In genomic region chr17:64573981-64574380, GRCm38 (mm10) we compare ENCODE assay signal across 18 mouse cellular contexts. TPM values are rescaled to one million over a fixed set of nuclear protein-coding genes. Genes with fewer than 3 reads are reported as not detected.
DNase-seq lines count a peak whose midpoint lies in the region; ATAC-seq and TF ChIP-seq lines count a peak whose summit lies in the region.
"Had no signal": no experiment of that assay in that cellular context is flagged by ENCODE, and none has a peak within 500 bp of the region (broad histone marks: within the 10 kb centered on the region; RNA-seq: fewer than 3 reads in every experiment).

No protein-coding gene starts in this region.

- no peak for TF ChIP-seq CTCF in layer of hippocampus, adult 2 months (conservative IDR thresholded peaks at IDR 0.05)
- TF ChIP-seq CTCF in testis, adult 2 months (IDR thresholded peaks at IDR 0.05; ENCODE audit: control insufficient read depth, insufficient read depth, insufficient replicate concordance, low read depth, low read length): no peak

- no peaks in the 10 kb centered on the region for H3K27me3 ChIP-seq in testis, adult 2 months (ENCODE audit: control insufficient read depth, insufficient read depth, low read length)
- H3K27me3 ChIP-seq: embryonic facial prominence, embryonic 12.5 days; forebrain, embryonic 13.5 days had no signal

- TF ChIP-seq POLR2A in testis, adult 2 months (IDR thresholded peaks at IDR 0.05; ENCODE audit: control insufficient read depth, low read depth, low read length): no peak

- ATAC-seq in frontal cortex, adult (ENCODE audit: low TSS enrichment): peak; percentile 84
- ATAC-seq: forebrain, embryonic 13.5 days; forebrain, embryonic 16.5 days had no signal

- peak overlapping the region; percentile 20; the same call in 1 of the 2 replicates for H3K27ac ChIP-seq in layer of hippocampus, adult 2 months
- peak overlapping the region; percentile 74; the same call in 1 of the 2 replicates for H3K27ac ChIP-seq in testis, adult 2 months (ENCODE audit: control insufficient read depth, insufficient read depth, low read depth, low read length)
- H3K27ac ChIP-seq: embryonic facial prominence, embryonic 10.5 days; embryonic facial prominence, embryonic 12.5 days; forebrain, embryonic 13.5 days had no signal

- intact Hi-C loops in gastrocnemius, postnatal 14 days (cut with DNase I; ENCODE audit: low total_unique reads): no loop called here

- DNase-seq in frontal cortex, postnatal 25 days (ENCODE audit: low spot score in 2 of 2): no peak
- peak in 1 of 2 experiments; percentile 23 for DNase-seq in layer of hippocampus, adult 2 months (ENCODE audit: low spot score in 2 of 2)
- no peak for DNase-seq in layer of hippocampus, postnatal 10 days (ENCODE audit: low spot score in 2 of 2)
- DNase-seq in testis, postnatal 10 days (ENCODE audit: low spot score): no peak
- DNase-seq in gastrocnemius, postnatal 14 days: no peak
- DNase-seq: adrenal gland, adult 2 months; adrenal gland, postnatal 10 days; adrenal gland, postnatal 25 days; cerebellum, adult 11-12 months; cerebellum, adult 2 months; cerebellum, adult 9-10 months; cerebellum, postnatal 25 days had no signal

- no peaks in the 10 kb centered on the region for H3K36me3 ChIP-seq in testis, adult 2 months (ENCODE audit: control insufficient read depth, insufficient read depth, low read length)
- H3K36me3 ChIP-seq: embryonic facial prominence, embryonic 10.5 days; embryonic facial prominence, embryonic 12.5 days had no signal

- H3K4me3 ChIP-seq in layer of hippocampus, adult 2 months: no peak overlapping the region
- no peak overlapping the region for H3K4me3 ChIP-seq in testis, adult 2 months (ENCODE audit: control insufficient read depth, low read depth, low read length)
- H3K4me3 ChIP-seq: embryonic facial prominence, embryonic 10.5 days; embryonic facial prominence, embryonic 12.5 days; forebrain, embryonic 13.5 days had no signal

- H3K4me1 ChIP-seq in testis, adult 2 months (ENCODE audit: control insufficient read depth, insufficient read depth, low read length): peaks cover 5% of the 10 kb centered on the region; the same call in 1 of the 2 replicates
- H3K4me1 ChIP-seq: embryonic facial prominence, embryonic 12.5 days; forebrain, embryonic 13.5 days had no signal

RNA-seq across cellular contexts. Expression of gene Man2a1, which starts 26.6 kb away (rescaled TPM):
- total RNA-seq in layer of hippocampus, adult 2 months (2021): 10 to 100 TPM; 14.6 to 16.2 TPM
- 10 to 100 TPM; 18.6 to 20.3 TPM for total RNA-seq in layer of hippocampus, postnatal 10 days (2021)
- 21.6 and 28.4 TPM in 2 replicates for polyA plus RNA-seq in testis, adult 2 months (2012; rRNA removed)
- total RNA-seq in gastrocnemius, postnatal 14 days (2021): 10 to 100 TPM; 17.2 to 20.3 TPM
